ENCODE assay signal across 18 mouse cellular contexts in the genomic region with DNA sequence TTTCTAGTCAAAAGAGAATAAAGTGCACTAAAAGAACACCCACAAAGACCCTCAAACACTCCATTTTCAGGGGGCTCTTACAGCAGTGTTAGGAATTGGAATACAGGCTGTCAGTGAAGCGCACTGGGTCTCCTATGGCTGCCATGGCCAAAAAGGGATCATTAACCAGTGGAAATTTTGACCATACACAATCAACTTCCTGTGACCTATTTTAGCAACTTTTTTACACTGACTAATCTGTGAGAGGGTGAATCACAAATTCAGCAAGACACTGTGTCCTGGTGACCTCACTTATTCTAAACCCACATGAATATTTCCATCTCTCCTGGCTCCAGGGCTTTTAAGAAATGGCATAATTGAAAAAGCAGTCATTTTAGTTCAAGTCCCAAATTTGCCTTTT. TPM values are rescaled to one million over a fixed set of nuclear protein-coding genes. Genes with fewer than 3 reads are reported as not detected.
A peak's percentile ranks its signal among the peaks of the same experiment; 100 is the strongest.
DNase-seq lines count a peak whose midpoint lies in the region; TF ChIP-seq lines count a peak whose summit lies in the region.
"Had no signal": no experiment of that assay in that cellular context is flagged by ENCODE, and none has a peak within 500 bp of the region (broad histone marks: within the 10 kb centered on the region; RNA-seq: fewer than 3 reads in every experiment).

No protein-coding gene starts in this region.

- H3K27me3 ChIP-seq in limb, embryonic 10.5 days (ENCODE audit: low read depth, poor library complexity, severe bottlenecking), result no peaks in the 10 kb centered on the region
- no peaks in the 10 kb centered on the region for H3K27me3 ChIP-seq in midbrain, embryonic 10.5 days (ENCODE audit: low read depth, poor library complexity, severe bottlenecking)
- H3K27me3 ChIP-seq: embryonic facial prominence, embryonic 13.5 days; heart, embryonic 13.5 days; hindbrain, embryonic 12.5 days had no signal

- no peak for TF ChIP-seq POLR2A in embryonic fibroblast, embryonic 13.5 days (IDR thresholded peaks at IDR 0.05; ENCODE audit: low read depth, low read length)

- H3K9me3 ChIP-seq in limb, embryonic 10.5 days (replicated peaks), result no peaks in the 10 kb centered on the region
- H3K9me3 ChIP-seq in midbrain, embryonic 10.5 days (replicated peaks), result no peaks in the 10 kb centered on the region
- H3K9me3 ChIP-seq: embryonic facial prominence, embryonic 13.5 days; forebrain, embryonic 13.5 days; heart, embryonic 13.5 days; hindbrain, embryonic 12.5 days had no signal

- peak; percentile 27 for DNase-seq in adrenal gland, adult 2 months
- no peak for DNase-seq in adrenal gland, postnatal 25 days
- peak; percentile 68 for DNase-seq in 3T3-L1 (ENCODE audit: low read depth, low spot score)
- peak; percentile 11 for DNase-seq in NIH3T3 (ENCODE audit: low read depth)
- DNase-seq in limb, embryonic 10.5 days (ENCODE audit: low spot score), result no peak
- no peak for DNase-seq in midbrain, embryonic 10.5 days (ENCODE audit: low spot score)
- DNase-seq: cerebellum, adult 11-12 months; cerebellum, adult 9-11 months; cerebellum, postnatal 36 days; forebrain, postnatal 0 days; gastrocnemius, postnatal 25 days; heart, adult 18-20 months; heart, postnatal 36 days had no signal

- 0 out of 2 replicates have a peak overlapping the region, but pooled peaks have one; percentile 1 for H3K27ac ChIP-seq in embryonic fibroblast, embryonic 13.5 days (ENCODE audit: insufficient read depth, low read length)
- H3K27ac ChIP-seq in limb, embryonic 10.5 days, result no peak overlapping the region
- no peak overlapping the region for H3K27ac ChIP-seq in midbrain, embryonic 10.5 days (replicated peaks)
- H3K27ac ChIP-seq: embryonic facial prominence, embryonic 13.5 days; forebrain, embryonic 13.5 days; heart, embryonic 13.5 days; hindbrain, embryonic 12.5 days had no signal

- peaks cover 8% of the 10 kb centered on the region for H3K4me1 ChIP-seq in embryonic fibroblast, embryonic 13.5 days (ENCODE audit: control insufficient read depth, insufficient read depth, low read length)
- no peaks in the 10 kb centered on the region for H3K4me1 ChIP-seq in limb, embryonic 10.5 days
- no peaks in the 10 kb centered on the region for H3K4me1 ChIP-seq in midbrain, embryonic 10.5 days
- H3K4me1 ChIP-seq: embryonic facial prominence, embryonic 13.5 days; forebrain, embryonic 13.5 days; hindbrain, embryonic 12.5 days had no signal

- H3K36me3 ChIP-seq in limb, embryonic 10.5 days, result peaks cover 9% of the 10 kb centered on the region
- peaks cover 18% of the 10 kb centered on the region; the same call in 1 of the 2 replicates for H3K36me3 ChIP-seq in midbrain, embryonic 10.5 days

- WGBS in limb, embryonic 10.5 days, result 94% methylated on average over 1 of the region's 1 CpGs
- WGBS in midbrain, embryonic 10.5 days, result 92% methylated on average over 1 of the region's 1 CpGs

- no peak for TF ChIP-seq CTCF in embryonic fibroblast, embryonic 13.5 days (IDR thresholded peaks at IDR 0.05; ENCODE audit: borderline replicate concordance, insufficient read depth, low read length)

- no peak overlapping the region for H3K4me3 ChIP-seq in embryonic fibroblast, embryonic 13.5 days (ENCODE audit: insufficient read depth, low read length)
- H3K4me3 ChIP-seq in limb, embryonic 10.5 days, result no peak overlapping the region
- no peak overlapping the region for H3K4me3 ChIP-seq in midbrain, embryonic 10.5 days
- H3K4me3 ChIP-seq: embryonic facial prominence, embryonic 13.5 days; forebrain, embryonic 13.5 days; heart, embryonic 13.5 days; hindbrain, embryonic 12.5 days had no signal

RNA-seq across cellular contexts. Expression of a gene that starts 23.7 kb away (rescaled TPM):
- 10 to 100 TPM; 12.7 to 21.4 TPM for total RNA-seq in adrenal gland, adult 2 months (2021)
- 3.8 and 3.9 TPM in 2 replicates for polyA plus RNA-seq in adrenal gland, adult 2 months (2012; rRNA removed)
- 20.7 and 23.6 TPM in 2 replicates for total RNA-seq in adrenal gland, postnatal 25 days (2021)
- polyA plus RNA-seq in embryonic fibroblast, embryonic 13.5 days (2011; ENCODE audit: insufficient read length, low read depth, missing spikeins), result 6.5 and 8.2 TPM in 2 replicates
- 8.0 and 10.4 TPM in 2 replicates for polyA plus RNA-seq in limb, embryonic 10.5 days (2016; fragmentation: Nextera tagmentation; extraction: Ambion mirVana)
- polyA plus RNA-seq in midbrain, embryonic 10.5 days (2016; fragmentation: Nextera tagmentation; extraction: Ambion mirVana), result 7.3 and 7.6 TPM in 2 replicates

Comparison
In these comparisons a context has a peak if more than half of its experiments do, and no peak if none do; other contexts are left out.
1. DNase-seq: peak in adrenal gland, adult 2 months (single experiment), 3T3-L1 (single experiment) and NIH3T3 (single experiment); none in adrenal gland, postnatal 25 days (single experiment), limb, embryonic 10.5 days (single experiment) and midbrain, embryonic 10.5 days (single experiment).